Mouse (Mus musculus) lung, embryonic 14.5 days (tissue): Measurements from ENCODE around the gene Prex1. TPM values are rescaled to one million over a fixed set of nuclear protein-coding genes. Genes with fewer than 3 reads are reported as not detected.
A peak's percentile ranks its signal among the peaks of the same experiment; 100 is the strongest.

Experiments
- ATAC-seq: fragments of 200-750 bp; cut with Nextera tagmentation; 2 replicates; pipeline ENCODE4 v1.8.0; 2017; ENCODE audit warnings: mild to moderate bottlenecking, moderate TSS enrichment, moderate library complexity; ENCODE audit not compliant: insufficient read depth
- DNase-seq: peaks from one replicate; pipeline ENCODE4 v3.0.0-alpha.2; 2015
- H3K27ac ChIP-seq: fragments of 300-500 bp; sonication (generic); 2 replicates; pipeline ENCODE4 v1.5.1; 2014; ENCODE audit warnings: low read depth, mild to moderate bottlenecking, moderate library complexity
- H3K27me3 ChIP-seq: fragments of 300-500 bp; sonication (generic); 2 replicates; pipeline ENCODE4 v1.6.1; 2014; ENCODE audit warnings: low read length, control low read depth; ENCODE audit not compliant: insufficient read depth
- H3K36me3 ChIP-seq: fragments of 300-500 bp; sonication (generic); 2 replicates; pipeline ENCODE4 v1.6.1; 2014; ENCODE audit warnings: control low read depth; ENCODE audit not compliant: insufficient read depth
- H3K4me1 ChIP-seq: fragments of 300-500 bp; sonication (generic); 2 replicates; pipeline ENCODE4 v1.6.1; 2014; ENCODE audit warnings: antibody characterized with exemption, control low read depth; ENCODE audit not compliant: insufficient read depth
- H3K4me2 ChIP-seq: fragments of 300-500 bp; sonication (generic); 2 replicates; pipeline ENCODE4 v1.6.1; 2014; ENCODE audit warnings: mild to moderate bottlenecking
- H3K4me3 ChIP-seq: fragments of 300-500 bp; sonication (generic); 2 replicates; pipeline ENCODE4 v1.5.1; 2014; ENCODE audit warnings: low read depth, low read length
- H3K9ac ChIP-seq: fragments of 300-500 bp; sonication (generic); 2 replicates; pipeline ENCODE4 v1.6.1; 2014
- H3K9me3 ChIP-seq: fragments of 300-500 bp; sonication (generic); 2 replicates; pipeline ENCODE4 v1.6.1; 2016; ENCODE audit warnings: low read depth, low read length, control low read depth
- CTCF ChIP-seq: IDR thresholded peaks from 2 replicates; pipeline ENCODE4 v1.5.1; 2016; ENCODE audit warnings: antibody characterized with exemption, low read depth
- WGBS: fragments of 180-500 bp; shearing (Covaris S2); extraction: QIAGEN DNeasy Blood & Tissue Kit; methylation state at CpG from one replicate; pipeline ENCODE4 v1.1.7; 2014; 5-methylcytosine and 5-hydroxymethylcytosine counted together
- polyA plus RNA-seq: library from polyadenylated mRNA; unstranded; fragments of >200 nt; fragmentation: Nextera tagmentation; extraction: Ambion mirVana; gene quantifications from 2 replicates; pipeline ENCODE4 v1.2.1, GENCODE M21; 2014

Prex1 gene
- polyA plus RNA-seq, 1 experiment from 2014 or later = 12.9 TPM

GRCm38 (mm10) chr2:166601420-166601819 lies 112.2 kb downstream of the Prex1 start:
- ATAC-seq (no peak), DNase-seq (no peak)
- no peak for TF ChIP-seq CTCF
- H3K4me1 ChIP-seq = no peaks in the 10 kb centered on the region
- H3K4me2 ChIP-seq = no peak overlapping the region
- H3K27ac ChIP-seq = no peak overlapping the region
- no peak overlapping the region for H3K9ac ChIP-seq
- no peak overlapping the region for H3K4me3 ChIP-seq
- H3K27me3 ChIP-seq = no peaks in the 10 kb centered on the region
- 88% methylated on average over 18 of the region's 18 CpGs for WGBS
- no peaks in the 10 kb centered on the region for H3K9me3 ChIP-seq
- no peaks in the 10 kb centered on the region for H3K36me3 ChIP-seq

- no peaks in the 10 kb centered on the region for H3K4me1 ChIP-seq
- 78% methylated on average over 12 of the region's 12 CpGs for WGBS
- H3K9me3 ChIP-seq = no peaks in the 10 kb centered on the region
- H3K27me3 ChIP-seq = no peaks in the 10 kb centered on the region
- no peak overlapping the region for H3K27ac ChIP-seq
- H3K4me3 ChIP-seq = no peak overlapping the region
- no peak for TF ChIP-seq CTCF
- H3K4me2 ChIP-seq = no peak overlapping the region
- ATAC-seq (no peak), DNase-seq (no peak)
- H3K9ac ChIP-seq = no peak overlapping the region
- H3K36me3 ChIP-seq = no peaks in the 10 kb centered on the region
These were observed 115.0 kb downstream of the Prex1 start for GRCm38 (mm10) chr2:166598453-166599155.

- 51% methylated on average over 6 of the region's 6 CpGs for WGBS
- H3K9ac ChIP-seq = no peak overlapping the region
- no peaks in the 10 kb centered on the region for H3K27me3 ChIP-seq
- H3K4me2 ChIP-seq = no peak overlapping the region
- H3K4me3 ChIP-seq = no peak overlapping the region
- no peak for TF ChIP-seq CTCF
- H3K4me1 ChIP-seq = no peaks in the 10 kb centered on the region
- H3K27ac ChIP-seq = no peak overlapping the region
- no peaks in the 10 kb centered on the region for H3K9me3 ChIP-seq
- DNase-seq = no peak
- no peaks in the 10 kb centered on the region for H3K36me3 ChIP-seq
- no peak for ATAC-seq
These were observed 115.9 kb downstream of the Prex1 start for GRCm38 (mm10) chr2:166597763-166598162.

GRCm38 (mm10) chr2:166592034-166592912 lies 121.4 kb downstream of the Prex1 start:
- ATAC-seq = peak; percentile 71
- TF ChIP-seq CTCF = peak; percentile 99
- Histone ChIP-seq H3K36me3 (no peaks in the 10 kb centered on the region), H3K27me3 (no peaks in the 10 kb centered on the region), H3K4me1 (no peaks in the 10 kb centered on the region), H3K4me3 (no peak overlapping the region), H3K9ac (no peak overlapping the region), H3K27ac (no peak overlapping the region), H3K9me3 (no peaks in the 10 kb centered on the region), H3K4me2 (no peak overlapping the region)
- peak; percentile 86 for DNase-seq
- WGBS = 46% methylated on average over 21 of the region's 21 CpGs

- Histone ChIP-seq H3K4me2 (no peak overlapping the region), H3K27ac (no peak overlapping the region), H3K36me3 (no peaks in the 10 kb centered on the region), H3K9me3 (no peaks in the 10 kb centered on the region), H3K27me3 (no peaks in the 10 kb centered on the region), H3K4me3 (no peak overlapping the region), H3K4me1 (no peaks in the 10 kb centered on the region), H3K9ac (no peak overlapping the region)
- no peak for ATAC-seq
- peak; percentile 36 for TF ChIP-seq CTCF
- no peak for DNase-seq
- 76% methylated on average over 3 of the region's 3 CpGs for WGBS
These were observed 129.1 kb downstream of the Prex1 start for GRCm38 (mm10) chr2:166584491-166584890.

- no peak for DNase-seq
- H3K27ac ChIP-seq = no peak overlapping the region
- WGBS = 90% methylated on average over 5 of the region's 5 CpGs
- ATAC-seq = no peak
- no peaks in the 10 kb centered on the region for H3K36me3 ChIP-seq
- no peaks in the 10 kb centered on the region for H3K4me1 ChIP-seq
- no peaks in the 10 kb centered on the region for H3K27me3 ChIP-seq
- H3K9ac ChIP-seq = no peak overlapping the region
- H3K9me3 ChIP-seq = no peaks in the 10 kb centered on the region
- H3K4me3 ChIP-seq = no peak overlapping the region
- no peak overlapping the region for H3K4me2 ChIP-seq
- peak; percentile 51 for TF ChIP-seq CTCF
These were observed 130.3 kb downstream of the Prex1 start for GRCm38 (mm10) chr2:166583292-166583691.

- DNase-seq (no peak), ATAC-seq (no peak)
- Histone ChIP-seq H3K27ac (no peak overlapping the region), H3K4me2 (no peak overlapping the region), H3K9ac (no peak overlapping the region), H3K36me3 (no peaks in the 10 kb centered on the region), H3K4me3 (no peak overlapping the region), H3K9me3 (no peaks in the 10 kb centered on the region), H3K4me1 (no peaks in the 10 kb centered on the region), H3K27me3 (no peaks in the 10 kb centered on the region)
- TF ChIP-seq CTCF = no peak
- WGBS = 89% methylated on average over 21 of the region's 21 CpGs
These were observed 131.6 kb downstream of the Prex1 start for GRCm38 (mm10) chr2:166581881-166582583.
